Mouse (Mus musculus) MEL (cell line): ENCODE measurements around the gene Atg2a. TPM values are rescaled to one million over a fixed set of nuclear protein-coding genes. Genes with fewer than 3 reads are reported as not detected.

ENCODE experiments used
- DNase-seq: peaks from one replicate; pipeline ENCODE4 v3.0.0; 2011; ENCODE audit warnings: low read depth, low spot score
- H3K27ac ChIP-seq: 2 replicates; pipeline ENCODE4 v1.5.1; 2012; ENCODE audit warnings: low read depth, mild to moderate bottlenecking, control low read depth, low read length, moderate library complexity; ENCODE audit not compliant: control insufficient read depth
- H3K27me3 ChIP-seq, 2 experiments: fragments of 150-350 bp in 1 of 2; sonication (generic) in 1 of 2; 2 replicates each; pipeline ENCODE4 v1.6.1; 2012; ENCODE audit warnings: low read length in 2 of 2, mild to moderate bottlenecking in 2 of 2, improper control_type of control experiment in 1 of 2, moderate library complexity in 1 of 2; ENCODE audit not compliant: insufficient read depth in 2 of 2, control insufficient read depth in 1 of 2
- H3K36me3 ChIP-seq, 2 experiments: 2 replicates each; pipeline ENCODE4 v1.6.1; 2012 to 2014; ENCODE audit warnings: low read length in 2 of 2, improper control_type of control experiment in 1 of 2, inconsistent platforms in 1 of 2, mild to moderate bottlenecking in 1 of 2; ENCODE audit not compliant: insufficient read depth in 2 of 2, control insufficient read depth in 1 of 2
- H3K4me1 ChIP-seq, 2 experiments: fragments of 150-350 bp in 1 of 2; sonication (generic) in 1 of 2; 2 replicates each; pipeline ENCODE4 v1.6.1; 2012; ENCODE audit warnings: low read length in 2 of 2, improper control_type of control experiment in 1 of 2, mild to moderate bottlenecking in 1 of 2; ENCODE audit not compliant: insufficient read depth in 2 of 2, control insufficient read depth in 1 of 2
- H3K4me3 ChIP-seq, 2 experiments: fragments of 150-350 bp in 1 of 2; sonication (generic) in 1 of 2; 2 replicates each; pipeline ENCODE4 v1.5.1; 2012; ENCODE audit warnings: low read depth in 2 of 2, low read length in 2 of 2, mild to moderate bottlenecking in 2 of 2, moderate library complexity in 2 of 2, control low read depth in 1 of 2, improper control_type of control experiment in 1 of 2; ENCODE audit not compliant: control insufficient read depth in 1 of 2, insufficient read depth in 1 of 2
- H3K79me2 ChIP-seq: 2 replicates; pipeline ENCODE4 v1.6.1; 2012; ENCODE audit warnings: mild to moderate bottlenecking, low read length, moderate library complexity; ENCODE audit not compliant: control insufficient read depth, poor library complexity, insufficient read depth
- H3K9ac ChIP-seq: 2 replicates; pipeline ENCODE4 v1.6.1; 2012; ENCODE audit warnings: low read depth, mild to moderate bottlenecking, control low read depth, low read length, moderate library complexity; ENCODE audit not compliant: control insufficient read depth, poor library complexity, severe bottlenecking
- H3K9me3 ChIP-seq: fragments of 150-350 bp; sonication (generic); replicated peaks from 2 replicates; pipeline ENCODE4 v1.6.1; 2012; ENCODE audit warnings: mild to moderate bottlenecking, low read length, improper control_type of control experiment, moderate library complexity; ENCODE audit not compliant: insufficient read depth
- BHLHE40 ChIP-seq: IDR thresholded peaks from 2 replicates; pipeline ENCODE4 v1.6.1; 2012; ENCODE audit warnings: low read depth, mild to moderate bottlenecking, inconsistent platforms, low read length, improper control_type of control experiment, borderline replicate concordance
- CHD1 ChIP-seq: IDR thresholded peaks from 2 replicates; pipeline ENCODE4 v1.6.1; 2012; ENCODE audit warnings: low read depth, mild to moderate bottlenecking, inconsistent platforms, low read length, improper control_type of control experiment
- CTCF ChIP-seq, 3 experiments: IDR thresholded peaks in 2 of 3; conservative IDR thresholded peaks in 1 of 3; 2 replicates each; pipeline ENCODE4 v1.5.1; 2011 to 2012; ENCODE audit warnings: low read length in 3 of 3, low read depth in 2 of 3, mild to moderate bottlenecking in 2 of 3, improper control_type of control experiment in 1 of 3, inconsistent platforms in 1 of 3, mixed read lengths in 1 of 3, moderate library complexity in 1 of 3; ENCODE audit not compliant: control insufficient read depth in 1 of 3, insufficient read depth in 1 of 3, poor library complexity in 1 of 3, severe bottlenecking in 1 of 3
- ELF1 ChIP-seq: IDR thresholded peaks from 2 replicates; pipeline ENCODE4 v1.6.1; 2014; ENCODE audit warnings: low read depth, mild to moderate bottlenecking, inconsistent platforms, low read length, improper control_type of control experiment, moderate library complexity
- EP300 ChIP-seq, 2 experiments: IDR thresholded peaks; 2 replicates each; pipeline ENCODE4 v1.6.1; 2011; ENCODE audit warnings: improper control_type of control experiment in 2 of 2, low read length in 2 of 2, low read depth in 1 of 2, mild to moderate bottlenecking in 1 of 2
- GATA1 ChIP-seq: IDR thresholded peaks from 2 replicates; pipeline ENCODE4 v1.6.1; 2011; ENCODE audit warnings: low read depth, low read length, improper control_type of control experiment
- JUND ChIP-seq: IDR thresholded peaks from 2 replicates; pipeline ENCODE4 v1.6.1; 2011; ENCODE audit warnings: low read depth, mild to moderate bottlenecking, improper control_type of control experiment, low read length
- KAT2A ChIP-seq: conservative IDR thresholded peaks from 2 replicates; pipeline ENCODE4 v1.6.1; 2012; ENCODE audit warnings: low read depth, low read length, improper control_type of control experiment, inconsistent platforms
- MAFK ChIP-seq: IDR thresholded peaks from 2 replicates; pipeline ENCODE4 v1.6.1; 2011; ENCODE audit warnings: low read depth, mild to moderate bottlenecking, low read length, improper control_type of control experiment, borderline replicate concordance
- MXI1 ChIP-seq: IDR thresholded peaks from 2 replicates; pipeline ENCODE4 v1.6.1; 2011; ENCODE audit warnings: mild to moderate bottlenecking, low read depth, low read length, improper control_type of control experiment
- MYB ChIP-seq: IDR thresholded peaks from 2 replicates; pipeline ENCODE4 v1.6.1; 2011; ENCODE audit warnings: mild to moderate bottlenecking, low read depth, low read length, improper control_type of control experiment
- NRF1 ChIP-seq: IDR thresholded peaks from 2 replicates; pipeline ENCODE4 v1.6.1; 2014; ENCODE audit warnings: low read depth, mild to moderate bottlenecking, inconsistent platforms, low read length, improper control_type of control experiment, moderate library complexity; ENCODE audit not compliant: poor library complexity, insufficient read depth, severe bottlenecking
- POLR2A ChIP-seq, 2 experiments: IDR thresholded peaks; 2 replicates each; pipeline ENCODE4 v1.6.1; 2011 to 2012; ENCODE audit warnings: low read length in 2 of 2, mild to moderate bottlenecking in 2 of 2, control low read depth in 1 of 2, improper control_type of control experiment in 1 of 2, low read depth in 1 of 2, moderate library complexity in 1 of 2; ENCODE audit not compliant: control insufficient read depth in 1 of 2, insufficient read depth in 1 of 2, poor library complexity in 1 of 2
- POLR2AphosphoS2 ChIP-seq: IDR thresholded peaks from 2 replicates; pipeline ENCODE4 v1.6.1; 2011; ENCODE audit warnings: low read length, improper control_type of control experiment
- RAD21 ChIP-seq: IDR thresholded peaks from 2 replicates; pipeline ENCODE4 v1.6.1; 2011; ENCODE audit warnings: mild to moderate bottlenecking, low read depth, low read length, improper control_type of control experiment
- RCOR1 ChIP-seq: IDR thresholded peaks from 2 replicates; pipeline ENCODE4 v1.6.1; 2012; ENCODE audit warnings: low read depth, mild to moderate bottlenecking, inconsistent platforms, low read length, improper control_type of control experiment
- SMC3 ChIP-seq: IDR thresholded peaks from 2 replicates; pipeline ENCODE4 v1.6.1; 2011; ENCODE audit warnings: low read depth, low read length, improper control_type of control experiment
- TAL1 ChIP-seq: IDR thresholded peaks from 2 replicates; pipeline ENCODE4 v1.6.1; 2012; ENCODE audit warnings: mild to moderate bottlenecking, inconsistent platforms, low read length, moderate library complexity, mixed read lengths
- TBP ChIP-seq: IDR thresholded peaks from 2 replicates; pipeline ENCODE4 v1.8.0; 2011; ENCODE audit warnings: low read depth, low read length, improper control_type of control experiment
- TCF12 ChIP-seq: IDR thresholded peaks from 2 replicates; pipeline ENCODE4 v1.6.1; 2014; ENCODE audit warnings: low read depth, mild to moderate bottlenecking, inconsistent platforms, low read length, improper control_type of control experiment, moderate library complexity
- UBTF ChIP-seq: IDR thresholded peaks from 2 replicates; pipeline ENCODE4 v1.6.1; 2012; ENCODE audit warnings: low read depth, mild to moderate bottlenecking, inconsistent platforms, low read length, improper control_type of control experiment, moderate library complexity, borderline replicate concordance; ENCODE audit not compliant: insufficient read depth
- ZC3H11A ChIP-seq: IDR thresholded peaks from 2 replicates; pipeline ENCODE4 v1.6.1; 2012; ENCODE audit warnings: low read depth, mild to moderate bottlenecking, inconsistent platforms, low read length, improper control_type of control experiment
- ZKSCAN1 ChIP-seq: IDR thresholded peaks from 2 replicates; pipeline ENCODE4 v1.6.1; 2012; ENCODE audit warnings: low read depth, mild to moderate bottlenecking, inconsistent platforms, low read length, improper control_type of control experiment, moderate library complexity
- polyA plus RNA-seq, 2 experiments: library from polyadenylated mRNA; stranded (reverse) in 1 of 2; unstranded in 1 of 2; fragments of >175 nt in 1 of 2; fragments of >200 nt in 1 of 2; gene quantifications; 2 replicates each; pipeline versions ENCODE4 v1.2.1 to v1.2.4; 2012; ENCODE audit warnings: low replicate concordance in 2 of 2, low read depth in 1 of 2; ENCODE audit not compliant: insufficient read length in 2 of 2, insufficient read depth in 1 of 2, missing spikeins in 1 of 2
- total RNA-seq: library from RNA; depleted of rRNA; stranded (reverse); fragments of 300-350 nt; gene quantifications from 2 replicates; pipeline ENCODE4 v1.2.3, GENCODE M21; 2012

Gene Atg2a
- total and polyA plus RNA-seq, 3 experiments = 7.9 to 21.7 TPM; not detected in 1

GRCm38 (mm10) chr19:6247526-6248300 lies 6.2 kb downstream of the Atg2a start:
- H3K4me3 ChIP-seq = no peak overlapping the region
- peaks cover 0 to under 1% of the 10 kb centered on the region in 2 experiments; a peak in 3 of 4 replicates for H3K36me3 ChIP-seq
- H3K27me3 ChIP-seq = no peaks in the 10 kb centered on the region
- no peak for DNase-seq
- peaks cover 0 to 4% of the 10 kb centered on the region in 2 experiments; a peak in 1 of 4 replicates for H3K4me1 ChIP-seq
- H3K9ac ChIP-seq = no peak overlapping the region
- H3K9me3 ChIP-seq = no peaks in the 10 kb centered on the region
- TF ChIP-seq TAL1 = no peak
- TF ChIP-seq KAT2A = no peak
- no peak for TF ChIP-seq EP300 (IDR thresholded peaks at IDR 0.05; ENCODE audit: low read depth in 1 of 2, low read length in 2 of 2)
- no peak for TF ChIP-seq CTCF (IDR thresholded peaks at IDR 0.05 in 2 of 3, conservative IDR thresholded peaks at IDR 0.05 in 1 of 3; ENCODE audit: control insufficient read depth in 1 of 3, insufficient read depth in 1 of 3, low read depth in 2 of 3, low read length in 3 of 3, poor library complexity in 1 of 3, severe bottlenecking in 1 of 3)
- no peak for TF ChIP-seq BHLHE40
- no peak for TF ChIP-seq MAFK
- TF ChIP-seq ZKSCAN1 = no peak
- TF ChIP-seq UBTF = no peak
- no peak for TF ChIP-seq CHD1
- H3K27ac ChIP-seq = no peak overlapping the region
- peaks cover 3% of the 10 kb centered on the region; the same call in 1 of the 2 replicates for H3K79me2 ChIP-seq

- DNase-seq = no peak
- Histone ChIP-seq H3K79me2 (no peaks in the 10 kb centered on the region), H3K36me3 (no peaks in the 10 kb centered on the region), H3K4me1 (no peaks in the 10 kb centered on the region), H3K9ac (no peak overlapping the region), H3K27ac (no peak overlapping the region), H3K27me3 (no peaks in the 10 kb centered on the region), H3K4me3 (no peak overlapping the region), H3K9me3 (no peaks in the 10 kb centered on the region)
- TF ChIP-seq UBTF (no peak), MYB (no peak), POLR2AphosphoS2 (no peak)
Observed at GRCm38 (mm10) chr19:6253021-6253420, 11.6 kb downstream of the Atg2a start.

GRCm38 (mm10) chr19:6260428-6260827 lies 19.0 kb downstream of the Atg2a start:
- H3K27ac ChIP-seq = no peak overlapping the region
- no peaks in the 10 kb centered on the region for H3K4me1 ChIP-seq
- H3K36me3 ChIP-seq = peaks cover 0 to 2% of the 10 kb centered on the region in 2 experiments; a peak in 1 of 4 replicates
- H3K27me3 ChIP-seq = no peaks in the 10 kb centered on the region
- H3K79me2 ChIP-seq = no peaks in the 10 kb centered on the region
- H3K9ac ChIP-seq = no peak overlapping the region
- H3K4me3 ChIP-seq = no peak overlapping the region
- H3K9me3 ChIP-seq = no peaks in the 10 kb centered on the region
- peak; percentile 41 for DNase-seq
- TF ChIP-seq TBP (no peak), RCOR1 (no peak), JUND (no peak), RAD21 (peak; percentile 52), MXI1 (no peak), EP300 (IDR thresholded peaks at IDR 0.05; ENCODE audit: low read depth in 1 of 2, low read length in 2 of 2) (no peak), CTCF (IDR thresholded peaks at IDR 0.05 in 2 of 3, conservative IDR thresholded peaks at IDR 0.05 in 1 of 3; ENCODE audit: control insufficient read depth in 1 of 3, insufficient read depth in 1 of 3, low read depth in 2 of 3, low read length in 3 of 3, poor library complexity in 1 of 3, severe bottlenecking in 1 of 3) (peak in 2 of 3 experiments; percentile 66 to 75; a peak in 4 of 6 replicates), SMC3 (peak; percentile 51), CHD1 (no peak), NRF1 (no peak), GATA1 (no peak), BHLHE40 (no peak), ZC3H11A (peak; percentile 29), POLR2A (IDR thresholded peaks at IDR 0.05; ENCODE audit: control insufficient read depth in 1 of 2, insufficient read depth in 1 of 2, low read depth in 1 of 2, low read length in 2 of 2, poor library complexity in 1 of 2) (no peak), TCF12 (no peak), ELF1 (no peak)
